Mouse (Mus musculus) MEL (cell line): ENCODE data around the gene Rplp0. TPM values are rescaled to one million over a fixed set of nuclear protein-coding genes. Genes with fewer than 3 reads are reported as not detected.

Experiments
- DNase-seq: peaks from one replicate; pipeline ENCODE4 v3.0.0; 2011; ENCODE audit warnings: low read depth, low spot score
- H3K27ac ChIP-seq: 2 replicates; pipeline ENCODE4 v1.5.1; 2012; ENCODE audit warnings: low read depth, mild to moderate bottlenecking, control low read depth, low read length, moderate library complexity; ENCODE audit not compliant: control insufficient read depth
- H3K27me3 ChIP-seq, 2 experiments: fragments of 150-350 bp in 1 of 2; sonication (generic) in 1 of 2; 2 replicates each; pipeline ENCODE4 v1.6.1; 2012; ENCODE audit warnings: low read length in 2 of 2, mild to moderate bottlenecking in 2 of 2, improper control_type of control experiment in 1 of 2, moderate library complexity in 1 of 2; ENCODE audit not compliant: insufficient read depth in 2 of 2, control insufficient read depth in 1 of 2
- H3K36me3 ChIP-seq, 2 experiments: 2 replicates each; pipeline ENCODE4 v1.6.1; 2012 to 2014; ENCODE audit warnings: low read length in 2 of 2, improper control_type of control experiment in 1 of 2, inconsistent platforms in 1 of 2, mild to moderate bottlenecking in 1 of 2; ENCODE audit not compliant: insufficient read depth in 2 of 2, control insufficient read depth in 1 of 2
- H3K4me1 ChIP-seq, 2 experiments: fragments of 150-350 bp in 1 of 2; sonication (generic) in 1 of 2; 2 replicates each; pipeline ENCODE4 v1.6.1; 2012; ENCODE audit warnings: low read length in 2 of 2, improper control_type of control experiment in 1 of 2, mild to moderate bottlenecking in 1 of 2; ENCODE audit not compliant: insufficient read depth in 2 of 2, control insufficient read depth in 1 of 2
- H3K4me3 ChIP-seq, 2 experiments: fragments of 150-350 bp in 1 of 2; sonication (generic) in 1 of 2; 2 replicates each; pipeline ENCODE4 v1.5.1; 2012; ENCODE audit warnings: low read depth in 2 of 2, low read length in 2 of 2, mild to moderate bottlenecking in 2 of 2, moderate library complexity in 2 of 2, control low read depth in 1 of 2, improper control_type of control experiment in 1 of 2; ENCODE audit not compliant: control insufficient read depth in 1 of 2, insufficient read depth in 1 of 2
- H3K79me2 ChIP-seq: 2 replicates; pipeline ENCODE4 v1.6.1; 2012; ENCODE audit warnings: mild to moderate bottlenecking, low read length, moderate library complexity; ENCODE audit not compliant: control insufficient read depth, poor library complexity, insufficient read depth
- H3K9ac ChIP-seq: 2 replicates; pipeline ENCODE4 v1.6.1; 2012; ENCODE audit warnings: low read depth, mild to moderate bottlenecking, control low read depth, low read length, moderate library complexity; ENCODE audit not compliant: control insufficient read depth, poor library complexity, severe bottlenecking
- H3K9me3 ChIP-seq: fragments of 150-350 bp; sonication (generic); replicated peaks from 2 replicates; pipeline ENCODE4 v1.6.1; 2012; ENCODE audit warnings: mild to moderate bottlenecking, low read length, improper control_type of control experiment, moderate library complexity; ENCODE audit not compliant: insufficient read depth
- CTCF ChIP-seq, 3 experiments: IDR thresholded peaks in 2 of 3; conservative IDR thresholded peaks in 1 of 3; 2 replicates each; pipeline ENCODE4 v1.5.1; 2011 to 2012; ENCODE audit warnings: low read length in 3 of 3, low read depth in 2 of 3, mild to moderate bottlenecking in 2 of 3, improper control_type of control experiment in 1 of 3, inconsistent platforms in 1 of 3, mixed read lengths in 1 of 3, moderate library complexity in 1 of 3; ENCODE audit not compliant: control insufficient read depth in 1 of 3, insufficient read depth in 1 of 3, poor library complexity in 1 of 3, severe bottlenecking in 1 of 3
- E2F4 ChIP-seq: IDR thresholded peaks from 2 replicates; pipeline ENCODE4 v1.6.1; 2011; ENCODE audit warnings: low read depth, low read length, improper control_type of control experiment, borderline replicate concordance
- GATA1 ChIP-seq: IDR thresholded peaks from 2 replicates; pipeline ENCODE4 v1.6.1; 2011; ENCODE audit warnings: low read depth, low read length, improper control_type of control experiment
- HCFC1 ChIP-seq: IDR thresholded peaks from 2 replicates; pipeline ENCODE4 v1.6.1; 2012; ENCODE audit warnings: low read depth, mild to moderate bottlenecking, inconsistent platforms, low read length, improper control_type of control experiment, moderate library complexity
- KAT2A ChIP-seq: conservative IDR thresholded peaks from 2 replicates; pipeline ENCODE4 v1.6.1; 2012; ENCODE audit warnings: low read depth, low read length, improper control_type of control experiment, inconsistent platforms
- POLR2AphosphoS2 ChIP-seq: IDR thresholded peaks from 2 replicates; pipeline ENCODE4 v1.6.1; 2011; ENCODE audit warnings: low read length, improper control_type of control experiment
- POLR2AphosphoS5 ChIP-seq: IDR thresholded peaks from 2 replicates; pipeline ENCODE4 v1.6.1; 2012; ENCODE audit warnings: low read depth, borderline replicate concordance, mild to moderate bottlenecking, inconsistent platforms, low read length, moderate library complexity, mixed read lengths
- RCOR1 ChIP-seq: IDR thresholded peaks from 2 replicates; pipeline ENCODE4 v1.6.1; 2012; ENCODE audit warnings: low read depth, mild to moderate bottlenecking, inconsistent platforms, low read length, improper control_type of control experiment
- USF1 ChIP-seq: IDR thresholded peaks from 2 replicates; pipeline ENCODE4 v1.6.1; 2014; ENCODE audit warnings: low read depth, mild to moderate bottlenecking, inconsistent platforms, low read length, improper control_type of control experiment, moderate library complexity
- ZC3H11A ChIP-seq: IDR thresholded peaks from 2 replicates; pipeline ENCODE4 v1.6.1; 2012; ENCODE audit warnings: low read depth, mild to moderate bottlenecking, inconsistent platforms, low read length, improper control_type of control experiment
- ZMIZ1 ChIP-seq: IDR thresholded peaks from 2 replicates; pipeline ENCODE4 v1.6.1; 2012; ENCODE audit warnings: low read depth, mild to moderate bottlenecking, inconsistent platforms, low read length, improper control_type of control experiment, moderate library complexity
- polyA plus RNA-seq, 2 experiments: library from polyadenylated mRNA; stranded (reverse) in 1 of 2; unstranded in 1 of 2; fragments of >175 nt in 1 of 2; fragments of >200 nt in 1 of 2; gene quantifications; 2 replicates each; pipeline versions ENCODE4 v1.2.1 to v1.2.4; 2012; ENCODE audit warnings: low replicate concordance in 2 of 2, low read depth in 1 of 2; ENCODE audit not compliant: insufficient read length in 2 of 2, insufficient read depth in 1 of 2, missing spikeins in 1 of 2
- total RNA-seq: library from RNA; depleted of rRNA; stranded (reverse); fragments of 300-350 nt; gene quantifications from 2 replicates; pipeline ENCODE4 v1.2.3, GENCODE M21; 2012

Gene Rplp0
- total and polyA plus RNA-seq, 3 experiments: 3,028 to 4,164 (median 3,294) TPM

GRCm38 (mm10) chr5:115551386-115551785, 7.9 kb upstream of the Rplp0 start:
- Histone ChIP-seq H3K79me2 (no peaks in the 10 kb centered on the region), H3K27ac (no peak overlapping the region), H3K9ac (no peak overlapping the region), H3K36me3 (no peaks in the 10 kb centered on the region), H3K4me3 (no peak overlapping the region), H3K9me3 (no peaks in the 10 kb centered on the region), H3K4me1 (peaks cover 0 to 3% of the 10 kb centered on the region in 2 experiments; a peak in 1 of 4 replicates), H3K27me3 (no peaks in the 10 kb centered on the region)
- DNase-seq: no peak
- no peak for TF ChIP-seq ZMIZ1

GRCm38 (mm10) chr5:115551799-115552198, 7.5 kb upstream of the Rplp0 start:
- Histone ChIP-seq H3K9ac (no peak overlapping the region), H3K27ac (no peak overlapping the region), H3K4me3 (no peak overlapping the region), H3K4me1 (peaks cover 0 to 3% of the 10 kb centered on the region in 2 experiments; a peak in 1 of 4 replicates), H3K79me2 (no peaks in the 10 kb centered on the region), H3K36me3 (no peaks in the 10 kb centered on the region), H3K9me3 (no peaks in the 10 kb centered on the region), H3K27me3 (no peaks in the 10 kb centered on the region)
- no peak for DNase-seq
- TF ChIP-seq RCOR1 (no peak), POLR2AphosphoS2 (no peak), E2F4 (no peak), GATA1 (no peak), USF1 (no peak)

- H3K9ac ChIP-seq: no peak overlapping the region
- peaks cover 0 to 10% of the 10 kb centered on the region in 2 experiments; a peak in 1 of 4 replicates for H3K4me1 ChIP-seq
These were observed 5.4 kb upstream of the Rplp0 start for GRCm38 (mm10) chr5:115553801-115554420.

More at GRCm38 (mm10) chr5:115553801-115554420, 5.4 kb upstream of the Rplp0 start:
- TF ChIP-seq POLR2AphosphoS5 (no peak), KAT2A (no peak), ZC3H11A (no peak), CTCF (IDR thresholded peaks at IDR 0.05 in 2 of 3, conservative IDR thresholded peaks at IDR 0.05 in 1 of 3; ENCODE audit: control insufficient read depth in 1 of 3, insufficient read depth in 1 of 3, low read depth in 2 of 3, low read length in 3 of 3, poor library complexity in 1 of 3, severe bottlenecking in 1 of 3) (no peak), HCFC1 (no peak)
- H3K79me2 ChIP-seq: no peaks in the 10 kb centered on the region
- H3K36me3 ChIP-seq: peaks cover 0 to 2% of the 10 kb centered on the region in 2 experiments; a peak in 1 of 4 replicates
- no peak for DNase-seq
- H3K9me3 ChIP-seq: no peaks in the 10 kb centered on the region
- H3K4me3 ChIP-seq: no peak overlapping the region
- no peaks in the 10 kb centered on the region for H3K27me3 ChIP-seq
- no peak overlapping the region for H3K27ac ChIP-seq
